Mouse (Mus musculus) embryonic fibroblast, embryonic 13.5 days (primary cell): Measurements from ENCODE around the gene Slc5a4a. TPM values are rescaled to one million over a fixed set of nuclear protein-coding genes. Genes with fewer than 3 reads are reported as not detected.

Source experiments
- H3K27ac ChIP-seq: 2 replicates; pipeline ENCODE4 v1.5.1; 2012; ENCODE audit warnings: low read length, control low read depth, inconsistent platforms; ENCODE audit not compliant: insufficient read depth
- H3K4me1 ChIP-seq: 2 replicates; pipeline ENCODE4 v1.6.1; 2011; ENCODE audit warnings: low read length; ENCODE audit not compliant: control insufficient read depth, insufficient read depth
- H3K4me3 ChIP-seq: 2 replicates; pipeline ENCODE4 v1.5.1; 2011; ENCODE audit warnings: mild to moderate bottlenecking, control low read depth, low read length; ENCODE audit not compliant: insufficient read depth
- CTCF ChIP-seq: IDR thresholded peaks from 2 replicates; pipeline ENCODE4 v1.5.1; 2011; ENCODE audit warnings: mild to moderate bottlenecking, control low read depth, low read length, moderate library complexity, borderline replicate concordance; ENCODE audit not compliant: insufficient read depth
- POLR2A ChIP-seq: IDR thresholded peaks from 2 replicates; pipeline ENCODE4 v1.6.1; 2011; ENCODE audit warnings: low read depth, mild to moderate bottlenecking, control low read depth, low read length, moderate library complexity
- polyA plus RNA-seq: library from polyadenylated mRNA; stranded (reverse); fragments of >200 nt; gene quantifications from 2 replicates; pipeline ENCODE4 v1.2.4, GENCODE M21; 2011; ENCODE audit warnings: low read depth; ENCODE audit not compliant: missing spikeins, insufficient read length

Slc5a4a gene
- polyA plus RNA-seq, 1 experiment: not detected

DNA sequence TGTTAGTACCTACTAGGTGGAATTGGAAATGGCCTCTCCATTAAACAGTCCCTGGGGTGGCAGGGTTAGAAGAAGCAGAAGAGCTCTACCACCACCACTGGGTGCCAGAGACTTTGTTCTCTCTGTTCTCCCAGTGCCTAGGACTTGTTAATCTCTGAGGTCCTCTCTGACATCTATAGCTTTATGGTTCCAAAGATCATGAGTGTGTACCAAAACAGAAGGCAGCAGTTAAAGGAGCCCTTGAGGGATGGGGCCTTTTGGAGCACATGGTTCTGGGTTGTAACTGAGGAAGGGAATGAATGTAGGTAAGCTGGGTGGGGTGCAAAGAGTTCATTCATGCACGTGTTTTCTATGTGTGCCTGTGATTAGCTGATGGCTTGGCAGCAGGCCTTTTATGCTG lies 10.8 kb downstream of the Slc5a4a start:
- Histone ChIP-seq H3K4me3 (no peak overlapping the region), H3K4me1 (no peaks in the 10 kb centered on the region), H3K27ac (no peak overlapping the region)
- TF ChIP-seq CTCF (no peak), POLR2A (no peak)

DNA sequence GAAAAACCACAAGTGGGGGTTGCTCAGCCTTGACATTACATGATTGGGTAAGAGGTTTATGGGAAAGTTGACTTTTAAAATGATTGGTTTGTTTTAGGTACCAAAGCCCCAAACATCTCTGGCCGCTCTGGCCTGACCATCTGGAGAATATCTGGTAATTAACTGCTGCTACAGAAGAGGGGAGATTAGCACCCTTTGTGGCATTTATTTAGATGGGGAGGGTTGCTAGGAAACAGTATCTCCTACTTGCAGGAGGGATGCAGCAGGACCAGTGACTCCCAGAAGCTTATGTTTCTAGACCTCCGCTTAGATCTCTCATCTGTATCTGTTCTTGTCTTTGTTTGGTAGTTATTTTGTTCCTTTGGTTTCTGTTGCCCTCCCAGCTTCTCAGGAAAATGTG lies 27.6 kb downstream of the Slc5a4a start:
- no peak overlapping the region for H3K4me3 ChIP-seq
- H3K4me1 ChIP-seq: no peaks in the 10 kb centered on the region

DNA sequence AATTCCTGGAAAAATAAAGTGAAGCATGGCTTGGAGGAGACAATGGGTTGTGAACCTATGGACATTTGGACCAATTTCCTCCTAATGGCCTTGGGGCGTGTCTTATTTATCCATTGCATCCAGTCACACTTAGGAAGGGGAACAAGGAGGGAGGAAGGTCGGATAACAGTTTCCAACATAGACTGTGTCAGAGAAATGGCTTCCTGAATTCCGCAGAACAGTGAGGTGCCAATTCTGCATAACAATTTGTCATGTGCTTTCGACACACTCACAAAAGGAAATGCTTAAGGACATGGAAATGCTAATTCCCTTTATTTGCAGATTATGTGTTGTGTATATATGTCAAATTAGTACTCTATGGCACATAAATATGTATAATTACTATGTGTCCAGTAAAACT lies 38.0 kb downstream of the Slc5a4a start:
- no peak overlapping the region for H3K27ac ChIP-seq
- H3K4me1 ChIP-seq: no peaks in the 10 kb centered on the region
- H3K4me3 ChIP-seq: no peak overlapping the region
- no peak for TF ChIP-seq CTCF
- no peak for TF ChIP-seq POLR2A

More for the DNA sequence above, 27.6 kb downstream of the Slc5a4a start:
- TF ChIP-seq POLR2A: no peak
- TF ChIP-seq CTCF: no peak
- no peak overlapping the region for H3K27ac ChIP-seq

DNA sequence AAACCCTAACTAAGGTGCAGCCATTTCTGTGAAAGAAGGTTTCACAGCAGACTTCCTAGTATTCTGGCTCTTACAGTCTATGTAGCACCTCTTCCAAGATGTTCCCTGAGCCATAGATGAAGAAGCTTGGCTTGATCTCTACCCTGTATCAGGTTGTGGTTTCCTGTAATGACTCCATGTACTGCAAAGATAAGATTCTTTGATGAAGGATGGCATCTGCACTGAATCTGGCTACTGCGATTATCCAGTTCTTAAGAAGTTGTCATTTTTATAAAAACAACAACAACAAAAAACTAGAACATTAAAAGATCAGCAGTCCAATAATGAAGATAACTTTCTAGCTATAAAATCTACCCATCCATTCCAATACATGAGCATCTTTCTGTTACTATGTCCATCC lies 40.8 kb downstream of the Slc5a4a start:
- Histone ChIP-seq H3K4me3 (no peak overlapping the region), H3K27ac (no peak overlapping the region), H3K4me1 (no peaks in the 10 kb centered on the region)
- TF ChIP-seq CTCF (no peak), POLR2A (no peak)

DNA sequence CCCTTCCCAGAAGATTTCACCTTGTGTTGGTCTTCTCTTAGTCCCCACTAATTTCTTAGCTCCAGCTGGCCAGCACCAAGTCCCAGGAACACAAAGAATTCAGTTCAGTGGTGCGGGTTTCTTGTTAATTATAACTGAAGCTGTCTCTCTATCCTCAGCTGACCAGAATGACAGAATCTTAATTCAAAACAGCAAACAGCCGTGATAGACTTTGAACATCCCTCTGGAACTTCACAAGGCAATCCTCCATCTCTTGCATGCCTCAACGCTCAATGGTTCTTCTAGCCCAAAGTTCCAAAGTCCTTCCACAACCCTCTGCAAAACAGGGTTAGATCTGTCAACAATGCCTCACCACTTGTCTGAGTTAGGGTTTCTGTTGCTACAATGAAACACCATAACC lies 54.2 kb downstream of the Slc5a4a start:
- H3K27ac ChIP-seq: no peak overlapping the region
- TF ChIP-seq CTCF (no peak), POLR2A (no peak)
- no peak overlapping the region for H3K4me3 ChIP-seq
- H3K4me1 ChIP-seq: no peaks in the 10 kb centered on the region

DNA sequence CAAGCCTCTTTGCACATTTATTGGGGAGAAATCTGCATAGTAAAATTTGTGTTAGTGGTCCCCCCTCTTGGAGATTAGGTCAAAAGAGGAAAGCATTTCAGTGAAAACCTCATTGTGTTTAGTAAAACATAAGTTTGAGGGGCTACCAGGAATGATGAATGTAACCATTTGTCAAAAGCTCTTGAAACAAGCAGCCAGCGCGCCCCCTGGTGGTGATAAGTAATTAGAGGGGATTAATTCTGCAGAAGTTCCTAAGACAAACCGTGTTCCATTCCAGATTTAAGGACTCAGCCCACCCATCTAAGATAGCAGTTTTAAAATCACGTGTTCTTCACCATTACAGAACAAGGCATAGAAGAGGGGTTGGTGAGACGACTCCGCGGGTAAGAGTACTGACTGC lies 54.7 kb downstream of the Slc5a4a start:
- Histone ChIP-seq H3K27ac (no peak overlapping the region), H3K4me1 (no peaks in the 10 kb centered on the region), H3K4me3 (no peak overlapping the region)
- TF ChIP-seq CTCF: no peak
- TF ChIP-seq POLR2A: no peak

DNA sequence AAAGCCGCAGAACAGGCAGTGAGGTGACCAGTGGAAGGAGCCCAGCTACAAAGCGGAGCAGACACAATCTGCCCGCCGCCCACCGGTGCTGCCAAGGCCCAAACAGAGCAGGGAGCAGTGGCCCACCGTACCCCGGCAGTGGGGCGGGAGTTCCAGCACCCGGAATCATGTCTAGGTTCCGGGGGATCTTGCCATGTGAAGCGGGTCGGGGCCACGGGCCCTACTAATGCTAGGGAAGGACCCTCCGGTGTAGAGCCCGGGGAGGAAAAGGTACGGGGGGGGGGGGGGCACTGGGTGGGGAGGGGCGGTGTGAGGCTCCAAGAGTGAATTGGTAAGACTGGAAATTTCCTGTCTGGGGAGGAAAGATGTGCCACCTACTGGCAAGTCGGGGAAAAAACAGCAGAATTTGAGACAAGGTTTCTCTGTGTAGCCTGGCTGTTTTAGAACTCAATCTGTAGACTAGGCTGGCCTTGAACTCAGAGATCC lies 56.6 kb downstream of the Slc5a4a start:
- no peak overlapping the region for H3K4me3 ChIP-seq
- H3K4me1 ChIP-seq: no peaks in the 10 kb centered on the region
- TF ChIP-seq CTCF (no peak), POLR2A (no peak)
- no peak overlapping the region for H3K27ac ChIP-seq

DNA sequence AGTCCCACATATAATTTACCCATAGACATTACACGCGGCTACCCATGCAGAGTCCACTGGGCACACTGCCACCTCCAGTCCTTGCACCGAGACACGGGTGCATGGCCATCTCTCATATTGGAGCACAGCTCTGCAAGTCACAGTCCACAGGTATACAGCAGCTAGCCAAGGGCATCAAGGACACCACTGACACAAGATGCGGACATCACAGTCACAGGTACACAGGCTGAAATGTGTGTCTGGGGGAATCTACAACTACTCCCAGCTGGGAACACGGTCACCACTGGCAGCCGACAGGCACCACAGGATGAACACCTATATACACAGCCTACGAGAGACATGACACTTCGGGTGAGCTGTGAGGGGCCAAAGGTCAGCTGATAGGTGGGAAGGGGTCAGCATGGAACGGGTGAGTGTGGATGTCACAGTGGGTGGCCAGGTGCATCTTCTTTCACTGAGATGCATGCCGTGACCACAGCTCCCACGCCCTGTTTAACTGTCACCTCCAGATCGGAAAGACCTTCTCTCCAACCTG lies 60.1 kb downstream of the Slc5a4a start:
- Histone ChIP-seq H3K27ac (no peak overlapping the region), H3K4me3 (no peak overlapping the region), H3K4me1 (no peaks in the 10 kb centered on the region)
- TF ChIP-seq CTCF: no peak
- no peak for TF ChIP-seq POLR2A

DNA sequence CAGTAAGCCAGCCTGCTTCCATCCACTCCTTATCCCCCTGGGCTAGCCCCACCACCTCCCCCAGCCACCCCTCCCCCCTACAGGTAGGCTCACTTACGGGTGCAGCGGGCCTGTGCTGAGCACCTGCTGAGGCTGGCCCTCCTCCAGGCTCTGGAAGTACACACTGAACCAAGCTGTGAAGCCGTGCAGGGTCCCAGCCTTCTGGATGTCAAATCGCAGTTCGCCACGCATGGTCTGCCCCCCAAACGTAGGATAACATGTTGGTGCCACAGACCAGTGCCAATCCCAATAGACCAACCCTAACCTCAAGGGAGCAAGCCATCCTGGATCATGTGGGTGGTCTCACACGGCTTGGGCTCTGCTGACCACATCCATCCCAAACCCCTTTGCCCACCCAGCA lies 62.0 kb downstream of the Slc5a4a start:
- Histone ChIP-seq H3K4me1 (no peaks in the 10 kb centered on the region), H3K27ac (no peak overlapping the region), H3K4me3 (no peak overlapping the region)
- no peak for TF ChIP-seq CTCF
- TF ChIP-seq POLR2A: no peak

DNA sequence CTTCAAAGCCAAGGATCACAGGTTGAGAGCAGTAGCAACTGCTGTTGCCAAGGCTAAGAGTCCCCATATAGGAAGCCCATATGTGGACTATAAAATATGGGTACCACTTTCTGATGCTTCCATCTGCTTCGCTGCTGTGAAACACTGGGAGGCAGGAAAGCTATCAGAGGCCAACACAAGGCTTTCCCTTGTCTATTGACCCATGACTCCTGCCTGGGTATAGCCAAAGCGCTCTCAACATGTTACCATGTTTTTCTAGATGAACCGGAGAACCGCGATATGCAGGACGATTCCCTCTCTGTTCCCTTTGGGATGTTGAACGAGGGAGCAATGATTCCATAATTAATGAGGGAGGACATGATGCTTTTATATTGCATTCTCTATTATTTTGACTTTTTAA lies 63.6 kb downstream of the Slc5a4a start:
- Histone ChIP-seq H3K27ac (no peak overlapping the region), H3K4me3 (no peak overlapping the region), H3K4me1 (no peaks in the 10 kb centered on the region)
- TF ChIP-seq CTCF (no peak), POLR2A (no peak)

DNA sequence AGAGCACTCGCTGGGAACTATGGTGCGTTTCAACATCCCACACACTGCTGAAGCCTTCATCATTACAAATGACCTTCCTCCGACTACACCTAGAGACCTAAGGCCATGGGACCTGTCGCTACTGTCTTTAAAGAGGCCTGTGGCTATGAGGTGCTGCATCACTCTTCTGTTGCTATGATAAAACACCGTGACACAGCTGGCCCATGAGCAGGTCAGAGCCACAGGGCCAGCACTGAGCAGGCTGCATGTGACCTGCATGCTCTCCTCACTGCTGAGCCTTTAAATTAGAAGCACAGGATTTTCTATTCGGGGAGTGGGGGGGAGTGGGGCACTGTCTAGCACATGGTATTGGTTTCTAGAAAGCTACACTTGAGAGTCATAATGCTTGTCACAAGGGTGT lies 64.9 kb downstream of the Slc5a4a start:
- no peak overlapping the region for H3K4me3 ChIP-seq
- H3K27ac ChIP-seq: no peak overlapping the region
- TF ChIP-seq POLR2A: no peak
- no peak for TF ChIP-seq CTCF
- H3K4me1 ChIP-seq: no peaks in the 10 kb centered on the region
